In the genomic region with DNA sequence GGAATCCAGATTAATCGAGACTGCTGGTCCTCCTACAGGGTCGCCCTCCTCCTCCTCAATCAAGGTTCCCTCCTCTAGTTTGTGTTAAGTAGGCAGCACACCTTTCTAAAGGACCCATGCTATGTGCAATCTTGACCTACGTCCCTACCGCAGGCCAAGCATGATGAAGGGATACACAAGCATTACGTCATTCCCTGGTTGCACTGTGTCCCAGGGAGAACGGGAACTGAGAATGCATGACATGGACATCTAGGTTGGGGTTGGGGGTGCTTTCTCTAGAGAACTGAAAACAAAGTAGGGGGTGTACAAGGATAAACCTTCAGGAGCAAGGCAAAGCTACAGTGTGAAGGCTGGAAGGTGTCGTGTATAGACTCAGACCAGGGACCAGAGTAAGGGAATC, we compare ENCODE assay signal across 15 mouse cellular contexts.
"Had no signal": no experiment of that assay in that cellular context is flagged by ENCODE, and none has a peak within 500 bp of the region (broad histone marks: within the 10 kb centered on the region; RNA-seq: fewer than 3 reads in every experiment).

No protein-coding gene starts in this region.

- H3K27ac ChIP-seq: kidney, postnatal 0 days; limb, embryonic 15.5 days; liver, embryonic 15.5 days; midbrain, embryonic 12.5 days had no signal

- H3K9ac ChIP-seq: limb, embryonic 15.5 days; liver, embryonic 15.5 days; lung, embryonic 14.5 days; midbrain, embryonic 12.5 days had no signal

- H3K4me2 ChIP-seq: limb, embryonic 15.5 days; liver, embryonic 15.5 days; lung, embryonic 14.5 days; midbrain, embryonic 12.5 days had no signal

- H3K4me1 ChIP-seq: limb, embryonic 15.5 days; midbrain, embryonic 12.5 days had no signal

- H3K4me3 ChIP-seq: limb, embryonic 15.5 days; liver, embryonic 15.5 days; midbrain, embryonic 12.5 days had no signal

- ATAC-seq: intestine, postnatal 0 days; midbrain, embryonic 16.5 days had no signal

- DNase-seq: kidney, adult 9 months; kidney, postnatal 36 days; layer of hippocampus, adult 9-11 months; layer of hippocampus, postnatal 36 days; lung, embryonic 14.5 days; right cerebral cortex, postnatal 4 days; spleen, adult 18-20 months; thymus, adult 18-20 months; thymus, postnatal 14 days had no signal

- H3K27me3 ChIP-seq: limb, embryonic 15.5 days; liver, embryonic 15.5 days; midbrain, embryonic 12.5 days had no signal

- H3K9me3 ChIP-seq: limb, embryonic 15.5 days; liver, embryonic 15.5 days; midbrain, embryonic 12.5 days had no signal
